Mouse (Mus musculus) adrenal gland, adult (tissue): ENCODE results near the gene Agbl4.

ENCODE experiments used
- DNase-seq, 2 experiments: peaks; one replicate each; pipeline ENCODE4 v3.0.0; 2022 to 2023; ENCODE audit warnings: low spot score in 1 of 2; ENCODE audit not compliant: inconsistent age in 2 of 2

Agbl4 gene

GRCm38 (mm10) chr4:111485189-111485588 lies 1087.7 kb downstream of the Agbl4 start:
- peak in 1 of 2 experiments; percentile 40 for DNase-seq

- DNase-seq, result no peak
Observed at GRCm38 (mm10) chr4:111486187-111486586, 1088.7 kb downstream of the Agbl4 start.

DNA sequence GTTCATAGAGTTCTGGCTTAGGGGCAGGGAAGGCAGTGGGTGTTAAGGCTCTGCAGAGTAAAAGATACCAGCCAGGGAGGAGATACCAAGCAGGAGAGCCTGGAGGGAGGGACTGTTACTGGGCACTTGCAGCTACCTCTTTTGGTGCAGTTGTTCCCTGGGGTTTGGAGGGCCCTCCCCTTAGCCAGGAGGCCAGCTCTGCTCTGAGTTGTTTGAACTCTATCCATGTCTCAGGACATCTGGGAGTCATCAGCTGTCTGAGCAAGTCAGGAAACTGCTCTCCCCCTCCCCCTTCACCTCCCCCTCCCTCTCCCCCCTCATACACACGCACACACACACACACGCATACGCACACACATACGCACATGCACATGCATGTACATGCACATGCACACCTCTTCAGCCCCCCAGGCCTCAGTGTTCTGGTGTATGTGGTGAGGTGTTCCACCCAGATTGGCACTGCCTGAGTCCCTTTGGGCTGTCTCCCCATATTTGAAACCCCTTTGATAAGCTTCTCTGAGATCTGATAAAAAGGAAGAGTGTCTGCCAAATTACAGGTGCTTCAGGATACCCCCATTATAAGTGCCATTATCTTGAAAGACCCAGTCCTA lies 1089.9 kb downstream of the Agbl4 start:
- DNase-seq, result no peak

- peak; percentile 25 to 75 for DNase-seq
Observed at GRCm38 (mm10) chr4:111493750-111494404, 1096.4 kb downstream of the Agbl4 start.

DNA sequence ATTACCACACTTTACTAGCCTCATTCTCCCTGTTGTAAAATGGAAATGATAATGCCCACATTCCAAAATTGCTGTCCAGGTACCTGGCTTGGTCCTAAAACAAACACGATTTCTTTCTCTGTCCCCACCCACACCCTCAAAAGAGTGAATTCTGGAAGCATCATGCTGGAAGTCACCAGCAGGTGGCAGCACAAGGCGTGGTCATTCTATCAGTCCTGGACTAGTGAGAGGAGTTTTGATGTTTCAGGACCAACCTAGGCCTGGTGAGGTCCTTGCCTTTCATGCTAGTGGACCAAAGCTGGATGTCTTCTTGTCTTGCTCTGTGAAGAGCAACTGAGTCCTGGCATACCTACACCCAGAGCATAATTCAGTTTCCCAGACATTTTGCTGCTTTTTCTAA lies 1098.5 kb downstream of the Agbl4 start:
- DNase-seq, result peak; percentile 59 to 90

DNA sequence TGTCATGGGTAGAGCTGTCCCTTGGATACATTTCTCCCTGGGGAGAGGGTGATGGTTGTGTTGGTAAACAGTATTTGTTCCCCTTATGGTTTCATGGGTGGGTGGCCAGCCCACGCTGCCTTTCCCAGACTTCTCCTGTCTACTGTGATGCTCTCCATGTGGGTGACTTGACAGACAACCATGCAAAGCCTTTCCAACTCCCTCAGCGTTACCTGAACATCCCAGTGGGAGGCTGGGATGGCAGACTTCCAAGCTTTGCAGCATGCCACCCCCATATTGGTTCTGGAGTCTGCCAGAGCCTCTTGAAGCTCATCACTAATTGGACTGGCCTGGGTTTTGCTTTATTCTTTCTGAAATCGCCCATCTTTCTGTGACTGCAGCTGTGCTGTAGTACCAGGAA lies 1101.3 kb downstream of the Agbl4 start:
- DNase-seq, result no peak

GRCm38 (mm10) chr4:111501441-111501840 lies 1104.0 kb downstream of the Agbl4 start:
- no peak for DNase-seq

DNA sequence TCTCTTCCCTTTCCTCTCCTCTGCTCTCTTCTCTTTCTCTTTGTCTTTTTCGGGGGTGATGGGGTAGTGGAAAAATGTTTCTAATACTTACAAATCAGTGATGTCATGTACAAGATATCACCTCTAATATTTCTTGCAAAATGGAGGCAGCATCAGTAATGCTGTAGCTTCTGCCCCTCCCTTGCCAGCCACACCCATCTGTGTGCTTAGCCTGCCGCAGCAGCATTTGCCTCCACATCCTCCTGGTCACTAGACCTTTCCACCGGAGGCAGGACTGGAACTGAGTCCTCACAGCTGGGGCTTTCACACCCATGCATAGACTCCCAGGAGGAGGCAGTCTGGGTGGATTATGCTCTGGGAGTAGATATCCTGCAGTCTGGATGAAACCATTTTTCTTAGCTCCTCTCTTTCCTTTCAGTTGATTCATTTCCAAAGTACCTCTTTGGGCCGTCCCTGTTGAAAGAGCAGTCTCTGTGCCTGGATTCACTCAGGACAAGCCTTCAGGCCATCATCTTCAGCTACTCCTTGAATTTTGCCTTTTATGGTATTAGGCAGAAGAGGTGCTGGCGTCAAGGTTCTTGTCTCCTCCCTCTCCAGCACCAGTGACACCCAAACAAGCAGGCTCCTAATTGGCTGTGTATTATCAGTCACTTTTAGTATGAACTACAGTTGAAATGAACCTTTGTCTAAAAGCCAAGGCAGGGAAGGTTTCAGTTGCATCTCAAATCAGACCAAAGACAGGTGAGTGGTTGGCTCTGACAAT lies 1105.7 kb downstream of the Agbl4 start:
- no peak for DNase-seq

DNA sequence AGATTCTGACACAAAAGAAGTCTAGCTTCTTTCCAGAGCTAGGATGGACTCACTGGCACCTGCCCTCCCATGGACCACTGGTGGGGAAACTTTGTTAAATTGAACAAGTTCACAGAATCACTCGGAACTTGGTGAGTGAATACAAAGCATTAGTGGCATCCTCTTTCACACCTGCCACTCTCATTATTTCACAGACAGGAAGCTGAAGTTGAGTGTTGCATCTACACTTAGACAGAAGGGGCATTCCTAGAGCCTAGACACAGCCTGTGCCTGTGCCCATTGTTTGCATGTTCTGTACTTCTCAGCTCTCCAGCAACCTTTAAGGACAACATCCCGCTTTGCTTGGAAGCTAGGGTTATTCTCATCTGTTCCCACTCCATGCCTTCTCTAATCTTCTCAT lies 1107.5 kb downstream of the Agbl4 start:
- no peak for DNase-seq

DNA sequence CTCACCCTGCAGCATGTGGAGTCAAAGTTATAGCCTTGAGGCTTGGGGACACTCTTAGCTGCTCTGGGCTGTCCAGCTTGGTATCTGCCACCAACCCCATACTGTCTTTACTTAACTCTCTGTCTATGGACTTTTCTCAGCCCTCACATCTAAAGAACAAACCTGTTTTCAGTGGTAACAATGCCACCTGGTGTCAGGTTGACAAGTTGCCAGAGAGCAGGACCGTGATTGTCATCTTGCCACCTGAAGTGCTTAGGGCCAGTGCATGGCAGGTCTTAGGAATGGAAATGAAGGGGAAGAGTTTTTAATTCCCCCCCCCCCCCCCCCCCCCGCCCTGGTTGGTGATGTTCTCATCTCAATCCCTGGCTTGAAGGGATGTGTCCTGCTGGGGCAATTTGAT lies 1112.7 kb downstream of the Agbl4 start:
- DNase-seq, result no peak

GRCm38 (mm10) chr4:111513921-111514320 lies 1116.5 kb downstream of the Agbl4 start:
- DNase-seq, result no peak

GRCm38 (mm10) chr4:111516136-111516535 lies 1118.7 kb downstream of the Agbl4 start:
- DNase-seq, result no peak

- DNase-seq, result no peak
Observed at GRCm38 (mm10) chr4:111517063-111517792, 1119.8 kb downstream of the Agbl4 start.

DNA sequence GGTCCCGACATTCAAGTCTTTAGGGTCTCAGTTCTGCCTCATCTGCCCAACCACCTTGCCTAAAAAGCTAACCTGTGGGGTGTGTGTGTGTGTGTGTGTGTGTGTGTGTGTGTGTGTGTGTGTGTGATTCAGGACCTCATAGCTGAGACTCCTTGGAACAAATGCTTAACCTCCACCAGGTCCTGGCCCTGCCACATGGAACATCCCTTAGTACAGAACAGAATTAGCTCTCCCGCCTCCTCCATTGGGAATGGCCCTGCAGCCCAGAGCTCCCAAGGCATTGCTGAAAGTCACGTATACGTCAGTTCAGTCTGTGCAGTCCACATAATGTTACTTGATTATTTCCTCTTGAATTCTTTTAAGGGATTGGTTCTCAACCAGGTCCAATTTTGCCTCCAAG lies 1120.7 kb downstream of the Agbl4 start:
- DNase-seq, result no peak

- no peak for DNase-seq
Observed at GRCm38 (mm10) chr4:111519267-111519666, 1121.8 kb downstream of the Agbl4 start.

- DNase-seq, result no peak
Observed at GRCm38 (mm10) chr4:111520006-111520405, 1122.5 kb downstream of the Agbl4 start.

DNA sequence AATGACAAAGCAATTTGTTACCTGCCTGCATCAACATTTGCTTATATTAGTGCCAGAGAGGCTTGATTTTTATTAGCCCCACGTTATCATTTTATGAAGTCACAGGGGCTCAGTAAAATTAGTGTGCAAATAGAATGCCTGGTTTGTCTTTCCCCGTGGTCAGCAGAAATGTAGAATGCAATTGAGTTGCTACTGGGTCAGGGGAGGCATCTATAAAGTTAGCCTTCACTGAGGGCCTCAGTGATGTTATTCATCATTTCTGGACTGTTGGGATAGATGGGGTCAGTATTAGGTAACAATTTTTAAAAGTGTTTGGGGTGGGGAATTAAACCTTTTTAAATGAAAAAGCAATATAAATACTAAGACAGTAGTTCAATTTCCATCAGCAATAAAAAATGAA lies 1125.5 kb downstream of the Agbl4 start:
- DNase-seq, result no peak

DNA sequence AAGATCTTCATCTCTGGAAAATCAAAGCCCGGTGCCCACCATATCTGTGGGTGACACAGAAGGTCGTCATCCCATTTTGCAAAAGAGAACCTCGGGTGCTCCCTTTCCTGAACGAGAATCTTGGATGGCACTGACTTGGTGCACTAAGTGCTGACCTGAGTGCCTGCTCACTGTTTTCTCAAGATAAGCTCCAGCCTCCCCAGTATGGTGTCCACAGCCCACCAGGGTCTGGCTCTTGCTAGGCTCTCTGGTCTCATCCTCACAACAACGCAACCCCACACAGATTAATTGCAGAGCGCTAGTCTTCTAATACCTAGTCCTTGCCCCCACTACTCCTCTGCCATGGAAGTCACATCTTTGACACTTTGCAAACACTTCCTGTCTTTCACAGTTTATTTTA lies 1131.5 kb downstream of the Agbl4 start:
- DNase-seq, result no peak

DNA sequence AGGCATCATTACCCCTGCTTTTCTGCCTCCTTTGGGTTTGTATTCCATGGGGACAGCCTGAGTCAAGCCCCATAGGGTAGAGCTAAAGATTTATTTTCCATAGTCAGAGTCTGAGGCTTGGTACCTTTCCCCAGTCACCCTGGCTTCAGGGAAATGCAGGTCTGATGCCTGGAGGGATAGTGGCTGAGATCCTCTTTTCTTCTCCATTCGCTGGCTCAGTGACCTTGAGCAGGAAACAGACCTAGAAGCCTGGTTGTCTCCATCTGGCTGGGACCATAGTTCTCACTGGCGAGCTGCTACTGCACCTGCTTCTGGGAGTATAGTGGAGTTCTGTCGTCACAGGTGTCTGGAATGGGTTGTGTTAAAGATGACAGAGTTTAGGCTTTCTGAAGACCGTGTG lies 1132.5 kb downstream of the Agbl4 start:
- DNase-seq, result no peak

DNA sequence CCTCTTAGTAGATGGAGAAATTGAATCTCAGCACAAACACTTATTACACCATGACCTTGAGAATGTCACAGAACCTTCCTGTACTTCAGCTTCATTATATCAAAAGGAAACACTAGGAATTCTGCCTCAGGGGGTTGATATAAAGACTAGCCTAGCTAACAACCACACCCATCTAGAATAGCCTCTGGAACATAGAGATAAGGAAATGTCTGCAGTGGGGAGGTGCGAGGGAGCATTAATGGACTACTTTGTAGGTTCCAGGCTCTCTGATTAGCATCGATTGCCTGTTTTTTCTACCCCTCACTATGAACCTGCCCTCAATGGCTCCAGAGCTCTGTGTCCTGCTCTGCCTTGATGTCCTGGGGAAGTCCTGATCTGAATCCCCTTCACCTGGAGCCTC lies 1133.1 kb downstream of the Agbl4 start:
- DNase-seq, result no peak

- DNase-seq, result no peak
Observed at GRCm38 (mm10) chr4:111544684-111545083, 1147.2 kb downstream of the Agbl4 start.

DNA sequence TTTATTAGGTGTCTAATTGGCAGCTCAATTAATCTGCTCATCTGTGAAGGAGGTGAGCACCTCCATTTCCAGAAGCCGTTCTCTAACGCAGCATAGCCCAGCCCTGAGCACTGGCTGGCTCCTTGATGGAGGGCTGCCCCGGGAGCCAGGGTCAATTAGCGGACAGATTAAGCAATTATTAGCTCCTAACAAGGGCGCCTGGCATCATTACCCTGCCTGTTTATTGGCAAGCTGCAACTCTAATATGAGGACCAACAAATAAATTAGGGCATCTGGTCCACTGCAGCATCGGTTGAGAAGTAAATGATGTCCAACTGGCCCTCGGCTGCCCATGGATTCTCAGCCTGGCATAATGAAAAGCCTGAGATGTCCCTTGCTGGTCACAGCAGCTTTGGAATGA lies 1148.5 kb downstream of the Agbl4 start:
- peak; percentile 47 to 63 for DNase-seq
